Comparison of ENCODE assay signal across 8 mouse cellular contexts in the genomic region with DNA sequence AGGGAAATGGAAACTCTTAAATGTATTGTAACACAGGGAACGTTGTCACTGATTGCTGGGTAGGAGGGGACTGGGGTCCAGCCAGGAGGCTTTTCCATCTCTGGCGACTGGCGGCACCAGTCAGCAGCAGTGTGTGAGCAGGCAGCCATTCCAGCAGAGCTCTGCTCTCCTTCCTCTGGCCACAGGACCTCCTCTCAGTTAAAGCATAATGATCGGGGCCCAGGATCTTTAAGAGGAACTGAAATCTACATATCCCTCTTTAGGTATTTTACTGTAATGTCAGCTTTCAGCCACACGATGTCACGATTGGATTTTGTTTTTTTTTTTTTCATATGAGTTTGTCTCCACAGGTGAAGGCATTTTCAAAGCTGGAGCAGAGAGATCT.
DNase-seq lines count a peak whose midpoint lies in the region; ATAC-seq lines count a peak whose summit lies in the region.

No protein-coding gene starts in this region.

- no peaks in the 10 kb centered on the region for H3K36me3 ChIP-seq in heart, embryonic 13.5 days
- H3K36me3 ChIP-seq in forebrain, embryonic 10.5 days (replicated peaks) = no peaks in the 10 kb centered on the region
- no peaks in the 10 kb centered on the region for H3K36me3 ChIP-seq in limb, embryonic 12.5 days

- DNase-seq in heart, postnatal 4 days = no peak
- peak; percentile 33 for DNase-seq in MN1 (ENCODE audit: low spot score)
- DNase-seq in forebrain, embryonic 10.5 days (ENCODE audit: extremely low spot score, low spot score) = no peak
- DNase-seq in yolk sac, embryonic 10.5 days (ENCODE audit: low spot score) = peak; percentile 5
- DNase-seq in gastrocnemius, postnatal 14 days = no peak
- no peak for DNase-seq in cerebellum, adult 11 months

- no peak overlapping the region for H3K27ac ChIP-seq in heart, embryonic 13.5 days (replicated peaks)
- H3K27ac ChIP-seq in forebrain, embryonic 10.5 days = peak overlapping the region; percentile 68; the same call in 1 of the 2 replicates
- H3K27ac ChIP-seq in limb, embryonic 12.5 days = peak overlapping the region; percentile 75

- intact Hi-C loops in gastrocnemius, postnatal 14 days (cut with DNase I; ENCODE audit: low total_unique reads) = no loop called here

- 9% methylated on average over 6 of the region's 6 CpGs for WGBS in heart, embryonic 13.5 days
- 8% methylated on average over 6 of the region's 6 CpGs for WGBS in forebrain, embryonic 10.5 days
- 4% methylated on average over 6 of the region's 6 CpGs for WGBS in limb, embryonic 12.5 days

- ATAC-seq in heart, embryonic 13.5 days (ENCODE audit: extremely low read depth, insufficient number of reproducible peaks, low FRiP score, low TSS enrichment) = no peak
- ATAC-seq in limb, embryonic 12.5 days (ENCODE audit: insufficient number of reproducible peaks, insufficient read depth, low FRiP score, low TSS enrichment, low read depth) = peak; percentile 72

- peak overlapping the region; percentile 49 for H3K4me2 ChIP-seq in heart, embryonic 13.5 days
- H3K4me2 ChIP-seq in limb, embryonic 12.5 days = peak overlapping the region; percentile 47

- H3K4me3 ChIP-seq in heart, embryonic 13.5 days = 0 out of 2 replicates have a peak overlapping the region, but pooled peaks have one; percentile 12
- peak overlapping the region; percentile 29 for H3K4me3 ChIP-seq in forebrain, embryonic 10.5 days
- H3K4me3 ChIP-seq in limb, embryonic 12.5 days (replicated peaks) = peak overlapping the region; percentile 15; the same call in 1 of the 2 replicates

- H3K4me1 ChIP-seq in heart, embryonic 13.5 days = peaks cover 17% of the 10 kb centered on the region
- H3K4me1 ChIP-seq in forebrain, embryonic 10.5 days = peaks cover 25% of the 10 kb centered on the region
- peaks cover 21% of the 10 kb centered on the region for H3K4me1 ChIP-seq in limb, embryonic 12.5 days (replicated peaks)

- H3K9me3 ChIP-seq in heart, embryonic 13.5 days = no peaks in the 10 kb centered on the region
- no peaks in the 10 kb centered on the region for H3K9me3 ChIP-seq in forebrain, embryonic 10.5 days
- H3K9me3 ChIP-seq in limb, embryonic 12.5 days = no peaks in the 10 kb centered on the region

- H3K9ac ChIP-seq in heart, embryonic 13.5 days = no peak overlapping the region
- H3K9ac ChIP-seq in limb, embryonic 12.5 days (replicated peaks) = no peak overlapping the region

- no peaks in the 10 kb centered on the region for H3K27me3 ChIP-seq in heart, embryonic 13.5 days (replicated peaks)
- no peaks in the 10 kb centered on the region for H3K27me3 ChIP-seq in forebrain, embryonic 10.5 days (ENCODE audit: poor library complexity, severe bottlenecking)
- no peaks in the 10 kb centered on the region for H3K27me3 ChIP-seq in limb, embryonic 12.5 days

Comparison
In these comparisons a context has a peak if more than half of its experiments do, and no peak if none do; other contexts are left out.
1. DNase-seq: peak in MN1 (single experiment) and yolk sac, embryonic 10.5 days (single experiment); none in heart, postnatal 4 days (single experiment), forebrain, embryonic 10.5 days (single experiment), gastrocnemius, postnatal 14 days (single experiment) and cerebellum, adult 11 months (single experiment).
2. Peak in every context shown above with its lines, with median percentiles within 50 percentile points of each other: H3K4me3 ChIP-seq.